Mouse (Mus musculus) thymus, postnatal 36 days (tissue): ENCODE results near the gene Rad54l.

Source experiments
- DNase-seq, 2 experiments: peaks; one replicate each; pipeline ENCODE4 v3.0.0; 2022; ENCODE audit warnings: mixed read lengths in 2 of 2

Gene Rad54l

GRCm38 (mm10) chr4:116123602-116124519 is at the start of gene Rad54l, which contains the start of gene Pomgnt1:
Rad54l (minus strand) TSS chr4:116123690.
Pomgnt1 (plus strand) TSS chr4:116123840.
- DNase-seq, result peak; percentile 71 to 81

GRCm38 (mm10) chr4:116173072-116173471 is 49.6 kb upstream of the Rad54l start, which contains the start of the genes 1700042G07Rik and Gm49337:
1700042G07Rik (plus strand) TSS chr4:116173372.
Gm49337 (plus strand) TSS chr4:116173384.
- no peak for DNase-seq

GRCm38 (mm10) chr4:116169353-116169672 is 45.8 kb upstream of the Rad54l start:
- DNase-seq, result no peak

- DNase-seq, result peak; percentile 66 to 68
Measured at GRCm38 (mm10) chr4:116168617-116169352, 45.3 kb upstream of the Rad54l start.

- DNase-seq, result peak in 1 of 2 experiments; percentile 15
Measured at GRCm38 (mm10) chr4:116167404-116167803, 43.9 kb upstream of the Rad54l start, which contains the start of gene Tspan1. Tspan1 (minus strand) TSS chr4:116167601.

- no peak for DNase-seq
Measured at GRCm38 (mm10) chr4:116165708-116166407, 42.4 kb upstream of the Rad54l start.

- DNase-seq, result no peak
Measured at GRCm38 (mm10) chr4:116164759-116165554, 41.5 kb upstream of the Rad54l start.

- DNase-seq, result no peak
Measured at GRCm38 (mm10) chr4:116162142-116162541, 38.7 kb upstream of the Rad54l start.

- DNase-seq, result no peak
Measured at GRCm38 (mm10) chr4:116160769-116161168, 37.3 kb upstream of the Rad54l start.

GRCm38 (mm10) chr4:116159912-116160311 is 36.4 kb upstream of the Rad54l start:
- peak; percentile 52 to 56 for DNase-seq

GRCm38 (mm10) chr4:116157882-116158281 is 34.4 kb upstream of the Rad54l start:
- DNase-seq, result no peak

- DNase-seq, result no peak
Measured at GRCm38 (mm10) chr4:116152702-116153101, 29.2 kb upstream of the Rad54l start.

GRCm38 (mm10) chr4:116151238-116151637 is 27.7 kb upstream of the Rad54l start, which contains the start of gene Lurap1:
Lurap1 (minus strand) TSS chr4:116151338.
- no peak for DNase-seq

- no peak for DNase-seq
Measured at GRCm38 (mm10) chr4:116150862-116151221, 27.4 kb upstream of the Rad54l start.

GRCm38 (mm10) chr4:116150156-116150861 is 26.8 kb upstream of the Rad54l start:
- DNase-seq, result peak; percentile 71 to 73

GRCm38 (mm10) chr4:116149812-116150155 is 26.3 kb upstream of the Rad54l start:
- no peak for DNase-seq

GRCm38 (mm10) chr4:116143891-116144717 is 20.6 kb upstream of the Rad54l start:
- DNase-seq, result peak; percentile 58 to 68

- no peak for DNase-seq
Measured at GRCm38 (mm10) chr4:116143317-116143811, 19.9 kb upstream of the Rad54l start.

GRCm38 (mm10) chr4:116142269-116142668 is 18.8 kb upstream of the Rad54l start:
- no peak for DNase-seq

GRCm38 (mm10) chr4:116141736-116142135 is 18.2 kb upstream of the Rad54l start:
- no peak for DNase-seq
